Mouse (Mus musculus): ENCODE data around the gene Cdc14b. TPM values are rescaled to one million over a fixed set of nuclear protein-coding genes. Genes with fewer than 3 reads are reported as not detected.

Gene Cdc14b
- polyA plus RNA-seq, 1 experiment from 2014 or later = 1.7 TPM

DNA sequence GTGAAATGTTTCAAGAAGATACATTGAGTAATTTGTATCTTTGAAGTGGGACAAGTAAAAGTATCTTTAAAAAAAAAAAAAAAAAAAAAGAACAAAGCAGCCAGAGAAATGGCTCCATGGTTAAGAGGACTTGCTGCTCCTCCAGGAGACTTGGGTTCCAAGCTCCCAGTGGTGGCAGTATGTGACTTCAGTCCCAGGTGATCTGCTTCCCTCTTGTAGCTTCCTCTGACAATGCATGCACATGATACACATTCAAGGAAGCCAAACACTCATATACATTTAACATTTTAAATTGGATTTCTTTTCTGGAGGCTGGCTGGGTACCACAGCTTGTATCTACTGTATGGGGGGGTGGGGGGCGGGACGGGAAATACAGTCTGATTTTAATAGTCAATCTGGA is 120.4 kb downstream of the Cdc14b start:
- H3K4me1 ChIP-seq (replicated peaks; ENCODE audit: control insufficient read depth, insufficient read depth, low read length) = peaks cover 20% of the 10 kb centered on the region
- no peaks in the 10 kb centered on the region for H3K36me3 ChIP-seq (ENCODE audit: control insufficient read depth, insufficient read depth)
- peaks cover 2% of the 10 kb centered on the region; the same call in 1 of the 2 replicates for H3K27me3 ChIP-seq (replicated peaks; ENCODE audit: control insufficient read depth, insufficient read depth, low read length)
- no peak for ATAC-seq
- H3K9ac ChIP-seq (replicated peaks; ENCODE audit: low read depth, low read length) = no peak overlapping the region
- H3K4me3 ChIP-seq (replicated peaks; ENCODE audit: low read length) = no peak overlapping the region
- no peak overlapping the region for H3K27ac ChIP-seq (ENCODE audit: low read length)
- WGBS = 53% methylated on average over 2 of the region's 2 CpGs
- H3K4me2 ChIP-seq (ENCODE audit: low read length) = no peak overlapping the region
- H3K9me3 ChIP-seq (ENCODE audit: control insufficient read depth, low read length) = no peaks in the 10 kb centered on the region

DNA sequence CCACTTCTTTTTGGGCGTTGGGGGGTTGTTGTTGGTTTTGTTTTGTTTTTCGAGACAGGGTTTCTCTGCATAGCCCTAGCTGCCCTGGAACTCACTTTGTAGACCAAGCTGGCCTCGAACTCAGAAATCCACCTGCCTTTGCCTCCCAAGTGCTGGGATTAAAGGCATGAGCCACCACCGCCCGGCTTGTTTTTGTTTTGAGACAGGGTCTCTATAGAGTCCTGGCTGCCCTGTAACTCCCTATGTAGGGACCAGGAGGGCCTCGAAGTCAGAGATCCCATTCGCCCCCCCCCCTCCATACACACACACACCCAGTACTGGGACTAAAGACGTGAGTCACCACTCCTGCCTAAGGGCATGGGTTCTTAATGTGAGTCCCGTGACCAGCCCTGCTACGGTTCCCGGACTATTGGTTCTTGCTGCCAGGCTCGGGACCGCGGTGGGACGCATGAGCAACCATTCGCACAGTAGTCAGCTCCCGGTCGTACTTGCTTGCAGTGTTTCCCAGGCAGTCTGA is 121.3 kb downstream of the Cdc14b start:
- peak overlapping the region; percentile 90 for H3K4me2 ChIP-seq (ENCODE audit: low read length)

DNA sequence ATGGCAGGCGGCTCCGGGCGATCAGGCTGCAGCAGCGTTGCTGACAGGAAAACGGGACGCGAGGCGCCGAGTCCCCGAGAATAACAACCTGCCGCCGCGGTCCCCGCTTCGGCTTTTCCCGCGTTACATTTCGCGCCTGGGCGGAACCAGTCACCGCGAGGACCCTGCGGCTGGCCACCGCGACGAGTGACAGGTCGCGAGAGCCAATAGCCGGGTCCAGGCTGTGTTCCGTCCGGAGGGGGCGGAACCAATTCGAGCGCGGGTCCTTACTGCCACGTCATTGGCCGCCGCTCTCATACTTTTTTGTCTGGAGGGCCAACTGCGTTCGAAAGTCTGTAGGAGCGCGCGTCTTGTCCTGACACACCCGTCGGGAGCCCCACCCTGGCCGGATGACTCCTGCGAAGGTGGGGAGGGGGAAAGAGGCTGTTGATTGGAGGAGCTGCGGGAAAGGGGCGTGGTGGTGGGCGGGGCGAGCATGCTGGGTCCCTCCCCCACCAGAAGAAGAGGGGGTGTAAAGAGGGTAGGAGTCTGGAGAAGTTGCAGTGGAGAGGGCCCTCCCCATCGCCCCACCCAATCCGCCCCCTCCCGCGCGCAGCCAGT is 121.9 kb downstream of the Cdc14b start, which contains the start of gene Zfp367:
Zfp367 (minus strand) TSS at position 120 of the 600 bp plus-strand sequence.
- Histone ChIP-seq H3K9ac (replicated peaks; ENCODE audit: low read depth, low read length) (peak within 1 kb of the TSS; percentile 58), H3K4me2 (ENCODE audit: low read length) (peak within 1 kb of the TSS; percentile 90), H3K9me3 (ENCODE audit: control insufficient read depth, low read length) (no peaks in the 10 kb centered on the region), H3K4me1 (replicated peaks; ENCODE audit: control insufficient read depth, insufficient read depth, low read length) (peaks cover 20% of the 10 kb centered on the region), H3K27ac (ENCODE audit: low read length) (peak within 1 kb of the TSS; percentile 81), H3K36me3 (ENCODE audit: control insufficient read depth, insufficient read depth) (no peaks in the 10 kb centered on the region), H3K27me3 (replicated peaks; ENCODE audit: control insufficient read depth, insufficient read depth, low read length) (peaks cover 2% of the 10 kb centered on the region; the same call in 1 of the 2 replicates), H3K4me3 (replicated peaks; ENCODE audit: low read length) (peak within 1 kb of the TSS; percentile 78)
- WGBS = under 1% methylated on average over 56 of the region's 56 CpGs
- peak; percentile 98 for ATAC-seq

More for the DNA sequence above, 121.3 kb downstream of the Cdc14b start:
- no peaks in the 10 kb centered on the region for H3K9me3 ChIP-seq (ENCODE audit: control insufficient read depth, low read length)
- H3K4me1 ChIP-seq (replicated peaks; ENCODE audit: control insufficient read depth, insufficient read depth, low read length) = peaks cover 20% of the 10 kb centered on the region
- peaks cover 2% of the 10 kb centered on the region; the same call in 1 of the 2 replicates for H3K27me3 ChIP-seq (replicated peaks; ENCODE audit: control insufficient read depth, insufficient read depth, low read length)
- no peak overlapping the region for H3K27ac ChIP-seq (ENCODE audit: low read length)
- peak overlapping the region; percentile 78 for H3K4me3 ChIP-seq (replicated peaks; ENCODE audit: low read length)
- no peak overlapping the region for H3K9ac ChIP-seq (replicated peaks; ENCODE audit: low read depth, low read length)
- peak; percentile 22 for ATAC-seq
- no peaks in the 10 kb centered on the region for H3K36me3 ChIP-seq (ENCODE audit: control insufficient read depth, insufficient read depth)
- WGBS = 1% methylated on average over 17 of the region's 18 CpGs

DNA sequence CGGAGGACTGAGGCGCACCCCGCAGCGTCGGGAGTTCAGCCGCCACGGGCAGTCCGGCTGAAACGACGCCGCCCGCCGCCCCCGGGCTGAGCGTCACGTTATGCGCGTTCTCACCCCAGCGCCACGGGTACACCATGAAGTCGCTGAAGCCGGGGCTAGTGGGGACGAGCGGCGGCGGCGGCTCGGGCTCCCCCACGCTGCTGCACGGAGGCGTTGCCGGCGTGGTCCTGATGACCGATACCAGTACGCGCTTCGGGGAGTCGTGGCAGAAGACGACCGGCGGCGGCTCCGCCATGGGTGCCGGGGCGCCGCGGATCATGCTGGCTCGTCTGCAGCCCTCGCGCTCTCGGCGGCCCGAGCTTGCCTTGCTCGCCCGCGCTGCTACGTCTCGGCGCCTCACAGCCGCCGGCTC is 122.4 kb downstream of the Cdc14b start:
- peak overlapping the region; percentile 78 for H3K4me3 ChIP-seq (replicated peaks; ENCODE audit: low read length)
- no peaks in the 10 kb centered on the region for H3K9me3 ChIP-seq (ENCODE audit: control insufficient read depth, low read length)
- H3K27me3 ChIP-seq (replicated peaks; ENCODE audit: control insufficient read depth, insufficient read depth, low read length) = peaks cover 2% of the 10 kb centered on the region; the same call in 1 of the 2 replicates
- H3K9ac ChIP-seq (replicated peaks; ENCODE audit: low read depth, low read length) = peak overlapping the region; percentile 58
- ATAC-seq = peak; percentile 47
- under 1% methylated on average over 61 of the region's 61 CpGs for WGBS
- H3K4me2 ChIP-seq (ENCODE audit: low read length) = peak overlapping the region; percentile 90
- H3K36me3 ChIP-seq (ENCODE audit: control insufficient read depth, insufficient read depth) = no peaks in the 10 kb centered on the region
- H3K27ac ChIP-seq (ENCODE audit: low read length) = peak overlapping the region; percentile 81
- peaks cover 20% of the 10 kb centered on the region for H3K4me1 ChIP-seq (replicated peaks; ENCODE audit: control insufficient read depth, insufficient read depth, low read length)

DNA sequence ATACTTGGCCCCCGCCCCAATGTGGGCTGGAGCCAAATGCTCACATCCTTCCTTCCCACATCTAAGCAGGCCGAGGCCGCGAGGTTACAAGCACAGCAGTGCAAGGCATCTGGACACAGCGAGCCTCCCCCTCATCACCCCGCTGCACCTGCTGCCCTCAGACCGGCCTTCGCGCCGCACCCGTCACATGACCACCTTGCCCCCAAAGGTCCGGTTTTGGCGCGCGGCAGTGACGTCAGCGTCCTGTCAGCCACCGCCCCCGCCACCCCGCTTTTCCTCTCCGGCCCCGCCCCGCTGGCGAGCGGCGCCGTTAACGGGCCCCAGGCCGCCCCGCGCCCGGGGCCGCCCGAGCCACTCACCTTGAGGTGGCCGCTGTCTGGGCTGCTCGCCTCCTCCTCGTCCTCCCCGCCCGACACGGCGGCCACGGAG is 122.8 kb downstream of the Cdc14b start:
- Histone ChIP-seq H3K4me1 (replicated peaks; ENCODE audit: control insufficient read depth, insufficient read depth, low read length) (peaks cover 20% of the 10 kb centered on the region), H3K27me3 (replicated peaks; ENCODE audit: control insufficient read depth, insufficient read depth, low read length) (peaks cover 2% of the 10 kb centered on the region; the same call in 1 of the 2 replicates), H3K4me2 (ENCODE audit: low read length) (peak overlapping the region; percentile 90), H3K9ac (replicated peaks; ENCODE audit: low read depth, low read length) (peak overlapping the region; percentile 58), H3K9me3 (ENCODE audit: control insufficient read depth, low read length) (no peaks in the 10 kb centered on the region), H3K4me3 (replicated peaks; ENCODE audit: low read length) (peak overlapping the region; percentile 78), H3K36me3 (ENCODE audit: control insufficient read depth, insufficient read depth) (no peaks in the 10 kb centered on the region), H3K27ac (ENCODE audit: low read length) (peak overlapping the region; percentile 81)
- 0% methylated on average over 31 of the region's 42 CpGs for WGBS
- ATAC-seq = peak; percentile 14

DNA sequence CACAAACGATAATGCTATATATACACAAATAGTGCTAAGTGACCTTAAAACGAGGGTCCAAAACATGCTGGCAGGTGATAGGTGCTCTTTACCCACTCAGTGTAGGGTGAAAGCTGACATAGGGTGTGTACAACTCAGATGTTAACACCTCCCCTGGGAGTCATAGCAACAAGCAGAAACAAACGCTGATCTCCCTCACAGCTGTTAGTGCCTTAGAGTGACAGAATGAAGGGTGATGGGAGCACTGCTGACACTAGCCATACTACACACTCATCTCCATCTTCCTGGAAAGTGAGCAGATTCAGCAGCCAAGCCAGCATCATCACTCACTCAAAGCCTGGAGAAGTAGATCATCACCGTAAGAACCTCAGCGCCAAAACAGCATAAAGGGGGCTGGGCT is 125.0 kb downstream of the Cdc14b start:
- no peak for ATAC-seq
- WGBS = 72% methylated on average over 5 of the region's 5 CpGs
- no peaks in the 10 kb centered on the region for H3K27me3 ChIP-seq (replicated peaks; ENCODE audit: control insufficient read depth, insufficient read depth, low read length)
- no peak overlapping the region for H3K4me3 ChIP-seq (replicated peaks; ENCODE audit: low read length)
- H3K27ac ChIP-seq (ENCODE audit: low read length) = no peak overlapping the region
- H3K9me3 ChIP-seq (ENCODE audit: control insufficient read depth, low read length) = no peaks in the 10 kb centered on the region
- H3K4me2 ChIP-seq (ENCODE audit: low read length) = no peak overlapping the region; the same call in 1 of the 2 replicates
- H3K9ac ChIP-seq (replicated peaks; ENCODE audit: low read depth, low read length) = no peak overlapping the region
- no peaks in the 10 kb centered on the region for H3K36me3 ChIP-seq (ENCODE audit: control insufficient read depth, insufficient read depth)
- H3K4me1 ChIP-seq (replicated peaks; ENCODE audit: control insufficient read depth, insufficient read depth, low read length) = peaks cover 18% of the 10 kb centered on the region

Other genes with a start within 250 kb of the Cdc14b start
- not detected in 2 replicates for gene Hsd17b3, start 186.1 kb downstream of the Cdc14b start, polyA plus RNA-seq (2015; fragmentation: Nextera tagmentation; extraction: Ambion mirVana)
- 0.46 and 0.86 TPM in 2 replicates for gene Slc35d2, start 145.9 kb downstream of the Cdc14b start, polyA plus RNA-seq (2015; fragmentation: Nextera tagmentation; extraction: Ambion mirVana)
- gene Zfp367, start 122.1 kb downstream of the Cdc14b start, polyA plus RNA-seq (2015; fragmentation: Nextera tagmentation; extraction: Ambion mirVana) = 10.8 and 13.1 TPM in 2 replicates
- gene Habp4, start 113.5 kb downstream of the Cdc14b start, polyA plus RNA-seq (2015; fragmentation: Nextera tagmentation; extraction: Ambion mirVana) = 15.9 and 18.1 TPM in 2 replicates
- 8.2 and 8.7 TPM in 2 replicates for gene Aaed1, start 37.4 kb upstream of the Cdc14b start, polyA plus RNA-seq (2015; fragmentation: Nextera tagmentation; extraction: Ambion mirVana)
- 114 and 117 TPM in 2 replicates for gene Ctsl, start 95.6 kb upstream of the Cdc14b start, polyA plus RNA-seq (2015; fragmentation: Nextera tagmentation; extraction: Ambion mirVana)
- 32.6 and 33.1 TPM in 2 replicates for gene Cdk20, start 157.0 kb upstream of the Cdc14b start, polyA plus RNA-seq (2015; fragmentation: Nextera tagmentation; extraction: Ambion mirVana)
- not detected in 2 replicates for gene Fam240b, start 222.5 kb upstream of the Cdc14b start, polyA plus RNA-seq (2015; fragmentation: Nextera tagmentation; extraction: Ambion mirVana)

Measured in forebrain, embryonic 16.5 days (tissue).